Mouse (Mus musculus): ENCODE measurements at regions not wholly inside any gene's neighbourhood (a gene's known extent, or its start where the extent isn't known, plus 50 kb on each side); places are given as distances from the start of the nearest gene placed in this dataset.

- DNase-seq (ENCODE audit: low spot score), result no peak
Measured at GRCm38 (mm10) chr4:125439856-125440255, 50.6 kb upstream of the Grik3 start.

GRCm38 (mm10) chr4:125437161-125437822 is 53.2 kb upstream of the Grik3 start:
- no peak for DNase-seq (ENCODE audit: low spot score)

- DNase-seq (ENCODE audit: low spot score), result no peak
Measured at GRCm38 (mm10) chr4:125433511-125433910, 57.0 kb upstream of the Grik3 start.

GRCm38 (mm10) chr4:125431648-125432047 is 58.9 kb upstream of the Grik3 start:
- DNase-seq (ENCODE audit: low spot score), result no peak

GRCm38 (mm10) chr4:125430845-125431244 is 59.7 kb upstream of the Grik3 start:
- DNase-seq (ENCODE audit: low spot score), result no peak

GRCm38 (mm10) chr4:125428736-125429135 is 61.8 kb upstream of the Grik3 start:
- no peak for DNase-seq (ENCODE audit: low spot score)

- no peak for DNase-seq (ENCODE audit: low spot score)
Measured at GRCm38 (mm10) chr4:125420561-125421241, 69.8 kb upstream of the Grik3 start.

- DNase-seq (ENCODE audit: low spot score), result no peak
Measured at GRCm38 (mm10) chr4:125419491-125420255, 70.8 kb upstream of the Grik3 start.

- DNase-seq (ENCODE audit: low spot score), result no peak
Measured at GRCm38 (mm10) chr4:125415308-125415707, 75.2 kb upstream of the Grik3 start.

GRCm38 (mm10) chr4:125413833-125414719 is 76.4 kb upstream of the Grik3 start:
- DNase-seq (ENCODE audit: low spot score), result no peak

GRCm38 (mm10) chr4:125410736-125411441 is 79.6 kb upstream of the Grik3 start:
- DNase-seq (ENCODE audit: low spot score), result no peak

GRCm38 (mm10) chr4:125399376-125400112 is 91.0 kb upstream of the Grik3 start:
- DNase-seq (ENCODE audit: low spot score), result no peak

GRCm38 (mm10) chr4:125397007-125397461 is 93.5 kb upstream of the Grik3 start:
- no peak for DNase-seq (ENCODE audit: low spot score)

- DNase-seq (ENCODE audit: low spot score), result no peak
Measured at GRCm38 (mm10) chr4:125391269-125391668, 99.2 kb upstream of the Grik3 start.

- no peak for DNase-seq (ENCODE audit: low spot score)
Measured at GRCm38 (mm10) chr4:125385811-125386210, 104.7 kb upstream of the Grik3 start.

- DNase-seq (ENCODE audit: low spot score), result no peak
Measured at GRCm38 (mm10) chr4:125364011-125364410, 126.5 kb upstream of the Grik3 start.

GRCm38 (mm10) chr4:125361611-125362520 is 128.6 kb upstream of the Grik3 start:
- DNase-seq (ENCODE audit: low spot score), result no peak

- DNase-seq (ENCODE audit: low spot score), result no peak
Measured at GRCm38 (mm10) chr4:125358356-125358755, 132.1 kb upstream of the Grik3 start.

GRCm38 (mm10) chr4:125356441-125356840 is 134.1 kb upstream of the Grik3 start:
- no peak for DNase-seq (ENCODE audit: low spot score)
